Comparison of ENCODE assay signal across 8 mouse cellular contexts in genomic region chr11:98961051-98961592, GRCm38 (mm10). TPM values are rescaled to one million over a fixed set of nuclear protein-coding genes. Genes with fewer than 3 reads are reported as not detected.
DNase-seq lines count a peak whose midpoint lies in the region; ATAC-seq lines count a peak whose summit lies in the region.

No protein-coding gene starts in this region.

- WGBS in forebrain, embryonic 16.5 days: 13% methylated on average over 18 of the region's 18 CpGs
- WGBS in kidney, embryonic 15.5 days: 2% methylated on average over 18 of the region's 18 CpGs
- 26% methylated on average over 18 of the region's 18 CpGs for WGBS in macrophage (ENCODE audit: missing documents)

- no peaks in the 10 kb centered on the region for H3K36me3 ChIP-seq in forebrain, embryonic 16.5 days (ENCODE audit: control insufficient read depth, insufficient read depth)
- peaks cover 16% of the 10 kb centered on the region for H3K36me3 ChIP-seq in kidney, embryonic 15.5 days
- no peaks in the 10 kb centered on the region for H3K36me3 ChIP-seq in macrophage (ENCODE audit: inconsistent target)

- peaks cover 12% of the 10 kb centered on the region for H3K27me3 ChIP-seq in forebrain, embryonic 16.5 days (replicated peaks; ENCODE audit: control insufficient read depth, insufficient read depth, low read length)
- no peaks in the 10 kb centered on the region for H3K27me3 ChIP-seq in kidney, embryonic 15.5 days

- H3K9ac ChIP-seq in forebrain, embryonic 16.5 days (replicated peaks; ENCODE audit: low read depth, low read length): peak overlapping the region; percentile 68
- peak overlapping the region; percentile 59 for H3K9ac ChIP-seq in kidney, embryonic 15.5 days

- H3K79me2 ChIP-seq in macrophage (ENCODE audit: inconsistent target): peaks cover 73% of the 10 kb centered on the region; the same call in 1 of the 2 replicates

- no peak for ATAC-seq in forebrain, embryonic 16.5 days
- ATAC-seq in kidney, embryonic 15.5 days (replicated peaks; ENCODE audit: low FRiP score): no peak

- no peaks in the 10 kb centered on the region for H3K9me3 ChIP-seq in forebrain, embryonic 16.5 days (ENCODE audit: control insufficient read depth, low read length)
- H3K9me3 ChIP-seq in kidney, embryonic 15.5 days (replicated peaks): no peaks in the 10 kb centered on the region

- H3K4me1 ChIP-seq in forebrain, embryonic 16.5 days (replicated peaks; ENCODE audit: control insufficient read depth, insufficient read depth, low read length): peaks cover 67% of the 10 kb centered on the region
- peaks cover 80% of the 10 kb centered on the region for H3K4me1 ChIP-seq in kidney, embryonic 15.5 days

- no peak overlapping the region for H3K27ac ChIP-seq in forebrain, embryonic 16.5 days (ENCODE audit: low read length)
- peak overlapping the region; percentile 89 for H3K27ac ChIP-seq in kidney, embryonic 15.5 days
- peak overlapping the region; percentile 5; the same call in 1 of the 2 replicates for H3K27ac ChIP-seq in macrophage

- peak overlapping the region; percentile 99 for H3K4me2 ChIP-seq in forebrain, embryonic 16.5 days (ENCODE audit: low read length)
- H3K4me2 ChIP-seq in kidney, embryonic 15.5 days: peak overlapping the region; percentile 97

- DNase-seq in adrenal gland, adult (ENCODE audit: inconsistent age in 2 of 2, low spot score in 1 of 2): peak; percentile 61 to 87
- no peak for DNase-seq in adrenal gland, postnatal 4 days (ENCODE audit: low spot score in 2 of 2)
- peak; percentile 60 for DNase-seq in Muller cell, postnatal 12 days (ENCODE audit: inconsistent ontology term)
- DNase-seq in right cerebral cortex, postnatal 36 days (ENCODE audit: low spot score in 2 of 2): no peak
- no peak for DNase-seq in right cerebral cortex, postnatal 14 days

- H3K4me3 ChIP-seq in forebrain, embryonic 16.5 days (replicated peaks; ENCODE audit: low read length): peak overlapping the region; percentile 56
- peak overlapping the region; percentile 68 for H3K4me3 ChIP-seq in kidney, embryonic 15.5 days (replicated peaks)
- H3K4me3 ChIP-seq in macrophage (ENCODE audit: inconsistent target): peak overlapping the region; percentile 43

RNA-seq across cellular contexts. Expression of gene Gjd3, which starts 21.7 kb away (rescaled TPM):
- 1 to 10 TPM in 1 of 2 experiments, under 1 TPM in 1; 0.50 to 1.0 TPM for total RNA-seq in adrenal gland, postnatal 4 days (2021)
- polyA plus RNA-seq in forebrain, embryonic 16.5 days (2015; fragmentation: Nextera tagmentation; extraction: Ambion mirVana): 0.51 and 1.0 TPM in 2 replicates
- polyA plus RNA-seq in kidney, embryonic 15.5 days (2015; fragmentation: Nextera tagmentation; extraction: Ambion mirVana): 0.48 and 0.51 TPM in 2 replicates
- not detected for total RNA-seq in macrophage (2018; cell fraction: chromatin; rRNA removed)
- total RNA-seq in macrophage (2018; cell fraction: cytosol; rRNA removed): not detected
- total RNA-seq in macrophage (2018; cell fraction: nucleus; rRNA removed): not detected
- not detected in 3 replicates for polyA plus RNA-seq in macrophage (2018)

RNA-seq across cellular contexts. Expression of gene Rara, which starts 33.5 kb away (rescaled TPM):
- total RNA-seq in adrenal gland, postnatal 4 days (2021): 10 to 100 TPM; 46.4 to 50.6 TPM
- polyA plus RNA-seq in forebrain, embryonic 16.5 days (2015; fragmentation: Nextera tagmentation; extraction: Ambion mirVana): 9.5 and 10.6 TPM in 2 replicates
- 29.3 and 32.1 TPM in 2 replicates for polyA plus RNA-seq in kidney, embryonic 15.5 days (2015; fragmentation: Nextera tagmentation; extraction: Ambion mirVana)
- total RNA-seq in macrophage (2018; cell fraction: chromatin; rRNA removed): 10 to 100 TPM in 20 of 26 experiments, 1 to 10 TPM in 6; 7.0 to 27.6 (median 17.2) TPM
- total RNA-seq in macrophage (2018; cell fraction: cytosol; rRNA removed): 10 to 100 TPM in 24 of 26 experiments, 1 to 10 TPM in 2; 7.8 to 33.7 (median 21.0) TPM
- total RNA-seq in macrophage (2018; cell fraction: nucleus; rRNA removed): 10 to 100 TPM in 24 of 26 experiments, 1 to 10 TPM in 2; 6.3 to 35.2 (median 17.9) TPM
- polyA plus RNA-seq in macrophage (2018): 13.3 to 17.5 TPM (median 13.4 TPM) in 3 replicates

RNA-seq across cellular contexts. Expression of gene Cdc6, which starts 53.5 kb away (rescaled TPM):
- total RNA-seq in adrenal gland, postnatal 4 days (2021): 1 to 10 TPM; 7.5 to 9.1 TPM
- 10.3 and 10.9 TPM in 2 replicates for polyA plus RNA-seq in forebrain, embryonic 16.5 days (2015; fragmentation: Nextera tagmentation; extraction: Ambion mirVana)
- 36.3 and 39.1 TPM in 2 replicates for polyA plus RNA-seq in kidney, embryonic 15.5 days (2015; fragmentation: Nextera tagmentation; extraction: Ambion mirVana)
- 1 to 10 TPM in 20 of 26 experiments, under 1 TPM in 6; 0.25 to 5.5 (median 2.3) TPM for total RNA-seq in macrophage (2018; cell fraction: chromatin; rRNA removed)
- total RNA-seq in macrophage (2018; cell fraction: cytosol; rRNA removed): 1 to 10 TPM in 22 of 26 experiments, under 1 TPM in 4; 0.57 to 2.4 (median 1.4) TPM
- total RNA-seq in macrophage (2018; cell fraction: nucleus; rRNA removed): 10 to 100 TPM in 1 of 26 experiments, 1 to 10 TPM in 23, under 1 TPM in 2; 0.58 to 22.6 (median 1.7) TPM
- polyA plus RNA-seq in macrophage (2018): 0.70 to 13.4 TPM (median 2.2 TPM) in 3 replicates

Comparison
In these comparisons a context has a peak if more than half of its experiments do, and no peak if none do; other contexts are left out.
1. DNase-seq: peak in adrenal gland, adult (2 of 2) and Muller cell, postnatal 12 days (single experiment); none in adrenal gland, postnatal 4 days (0 of 2), right cerebral cortex, postnatal 36 days (0 of 2) and right cerebral cortex, postnatal 14 days (single experiment).
2. Peak in every context shown above with its lines, with median percentiles within 50 percentile points of each other: H3K4me3 ChIP-seq.